Mouse (Mus musculus) ES-E14 (cell line): ENCODE results near the gene Hspb8.

Experiments
- CHD2 ChIP-seq: IDR thresholded peaks from 2 replicates; pipeline ENCODE4 v1.6.1; 2014; ENCODE audit warnings: mild to moderate bottlenecking, low read depth, low read length, inconsistent platforms
- MAFK ChIP-seq: IDR thresholded peaks from 2 replicates; pipeline ENCODE4 v1.6.1; 2014; ENCODE audit warnings: mild to moderate bottlenecking, low read depth, low read length, inconsistent platforms; ENCODE audit not compliant: insufficient read depth
- ZNF384 ChIP-seq: IDR thresholded peaks from 2 replicates; pipeline ENCODE4 v1.6.1; 2012; ENCODE audit warnings: low read depth, low read length, inconsistent platforms

DNA sequence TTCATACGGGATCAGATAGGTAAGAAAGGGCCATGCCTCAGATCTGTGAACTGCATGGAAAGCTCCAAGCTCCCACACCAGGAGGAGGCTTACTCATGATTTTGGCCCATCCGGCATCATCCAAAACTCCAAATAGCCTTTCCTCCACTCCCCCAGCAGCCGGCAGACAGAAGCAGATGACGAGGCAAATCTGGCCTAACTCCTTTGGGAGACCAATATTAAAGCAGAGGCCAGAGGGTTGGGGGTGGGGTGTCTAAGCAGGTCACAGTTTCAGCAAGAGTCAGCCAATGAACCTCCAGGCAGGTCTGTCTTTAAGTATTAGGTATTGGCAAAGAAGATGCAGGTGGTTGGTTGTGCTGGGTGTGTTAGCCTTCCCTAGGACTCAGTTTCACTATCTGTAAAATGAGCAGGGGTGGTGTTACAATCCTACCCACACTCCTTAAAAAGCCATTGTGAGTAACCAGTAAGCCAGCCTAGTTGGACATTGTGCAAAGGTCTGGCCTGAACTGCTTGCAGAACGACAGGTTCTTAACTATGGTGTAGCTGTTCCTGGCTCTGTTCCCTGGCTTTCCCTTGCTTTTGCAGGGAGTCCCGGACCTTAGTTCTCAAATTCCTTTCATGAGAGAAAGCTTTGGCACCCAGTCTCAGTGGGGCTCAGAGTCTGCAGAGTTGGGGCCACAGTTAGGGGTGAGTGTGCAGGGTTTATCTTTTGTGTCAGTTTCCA is 3.2 kb downstream of the Hspb8 start:
- TF ChIP-seq CHD2 (no peak), ZNF384 (no peak), MAFK (no peak)
